Mouse (Mus musculus): Measurements from ENCODE around the gene Ecm2.

Gene Ecm2

GRCm38 (mm10) chr13:49507176-49507575 is 2.6 kb downstream of the Ecm2 start:
- no peak for DNase-seq (ENCODE audit: low spot score in 2 of 2)

- DNase-seq (ENCODE audit: low spot score in 2 of 2), result no peak
Measured at GRCm38 (mm10) chr13:49518761-49519160, 14.2 kb downstream of the Ecm2 start.

GRCm38 (mm10) chr13:49526235-49526634 is 21.6 kb downstream of the Ecm2 start:
- DNase-seq (ENCODE audit: low spot score in 2 of 2), result no peak

GRCm38 (mm10) chr13:49530636-49531035 is 26.0 kb downstream of the Ecm2 start:
- no peak for DNase-seq (ENCODE audit: low spot score in 2 of 2)

- no peak for DNase-seq (ENCODE audit: low spot score in 2 of 2)
Measured at GRCm38 (mm10) chr13:49536946-49537345, 32.3 kb downstream of the Ecm2 start.

- DNase-seq (ENCODE audit: low spot score in 2 of 2), result no peak
Measured at GRCm38 (mm10) chr13:49538693-49539092, 34.1 kb downstream of the Ecm2 start.

- no peak for DNase-seq (ENCODE audit: low spot score in 2 of 2)
Measured at GRCm38 (mm10) chr13:49544279-49544678, 39.7 kb downstream of the Ecm2 start, which contains the start of gene Aspn. TSS of gene Aspn (plus strand) at chr13:49544443.

- DNase-seq (ENCODE audit: low spot score in 2 of 2), result no peak
Measured at GRCm38 (mm10) chr13:49545646-49546045, 41.0 kb downstream of the Ecm2 start.

- no peak for DNase-seq (ENCODE audit: low spot score in 2 of 2)
Measured at GRCm38 (mm10) chr13:49546517-49546916, 41.9 kb downstream of the Ecm2 start.

GRCm38 (mm10) chr13:49547563-49548150 is 43.0 kb downstream of the Ecm2 start:
- no peak for DNase-seq (ENCODE audit: low spot score in 2 of 2)

- no peak for DNase-seq (ENCODE audit: low spot score in 2 of 2)
Measured at GRCm38 (mm10) chr13:49549616-49550015, 45.0 kb downstream of the Ecm2 start.

- DNase-seq (ENCODE audit: low spot score in 2 of 2), result no peak
Measured at GRCm38 (mm10) chr13:49554519-49554918, 49.9 kb downstream of the Ecm2 start.

GRCm38 (mm10) chr13:49556203-49556602 is 51.6 kb downstream of the Ecm2 start:
- DNase-seq (ENCODE audit: low spot score in 2 of 2), result no peak

GRCm38 (mm10) chr13:49556924-49557323 is 52.3 kb downstream of the Ecm2 start:
- no peak for DNase-seq (ENCODE audit: low spot score in 2 of 2)

- DNase-seq (ENCODE audit: low spot score in 2 of 2), result no peak
Measured at GRCm38 (mm10) chr13:49559185-49559584, 54.6 kb downstream of the Ecm2 start.

GRCm38 (mm10) chr13:49560886-49561285 is 56.3 kb downstream of the Ecm2 start:
- no peak for DNase-seq (ENCODE audit: low spot score in 2 of 2)

- DNase-seq (ENCODE audit: low spot score in 2 of 2), result no peak
Measured at GRCm38 (mm10) chr13:49564347-49564746, 59.7 kb downstream of the Ecm2 start.

- DNase-seq (ENCODE audit: low spot score in 2 of 2), result no peak
Measured at GRCm38 (mm10) chr13:49570371-49570770, 65.8 kb downstream of the Ecm2 start.

GRCm38 (mm10) chr13:49571418-49571817 is 66.8 kb downstream of the Ecm2 start:
- DNase-seq (ENCODE audit: low spot score in 2 of 2), result no peak

GRCm38 (mm10) chr13:49581541-49582530 is 77.2 kb downstream of the Ecm2 start, which contains the start of gene Omd:
TSS of gene Omd (plus strand) at chr13:49582462.
- DNase-seq (ENCODE audit: low spot score in 2 of 2), result no peak
